Mouse (Mus musculus) liver, adult 2 months (tissue): ENCODE measurements at regions not wholly inside any gene's neighbourhood (a gene's known extent, or its start where the extent isn't known, plus 50 kb on each side); places are given as distances from the start of the nearest gene placed in this dataset.

ENCODE experiments used
- CTCF ChIP-seq: fragments of 200-500 bp; IDR thresholded peaks from 2 replicates; pipeline ENCODE4 v1.5.1; 2011; ENCODE audit warnings: low read depth, low read length, control low read depth
- POLR2A ChIP-seq: fragments of 200-500 bp; IDR thresholded peaks from 2 replicates; pipeline ENCODE4 v1.6.1; 2011; ENCODE audit warnings: low read length, control low read depth; ENCODE audit not compliant: insufficient read depth; ENCODE audit errors: extremely low read depth

- TF ChIP-seq CTCF (no peak), POLR2A (no peak)
Observed at GRCm38 (mm10) chr10:98725110-98725509, 189.1 kb upstream of the Atp2b1 start.
